Mouse (Mus musculus) left cerebral cortex, postnatal 25 days (tissue): Measurements from ENCODE around the gene Slc25a17. TPM values are rescaled to one million over a fixed set of nuclear protein-coding genes. Genes with fewer than 3 reads are reported as not detected.

Experiments used
- total RNA-seq, 2 experiments: library from RNA; stranded (reverse); gene quantifications; 2 replicates each; pipeline ENCODE4 v1.2.3; 2021

Gene Slc25a17
- total RNA-seq, 2 experiments from 2014 or later = 42.1 to 43.1 TPM

Other genes starting within 250 kb of the Slc25a17 start
- gene Mrtfa, start 170.1 kb downstream of the Slc25a17 start, total RNA-seq = 10 to 100 TPM; 65.0 to 71.8 TPM
- 10 to 100 TPM; 21.5 to 26.7 TPM for gene Mchr1, start 125.3 kb downstream of the Slc25a17 start, total RNA-seq
- gene St13, start 39.3 kb upstream of the Slc25a17 start, total RNA-seq = 100 to 1,000 TPM; 165 TPM
- gene Xpnpep3, start 39.3 kb upstream of the Slc25a17 start, total RNA-seq = 10 to 100 TPM; 13.2 to 14.9 TPM
- not detected for gene Dnajb7, start 47.5 kb upstream of the Slc25a17 start, total RNA-seq
- gene Rbx1, start 105.5 kb upstream of the Slc25a17 start, total RNA-seq = 100 to 1,000 TPM; 132 to 133 TPM
- gene Ep300, start 224.5 kb upstream of the Slc25a17 start, total RNA-seq = 10 to 100 TPM; 64.1 to 66.4 TPM